Mouse (Mus musculus) thymus, adult 2 months (tissue): ENCODE data around the gene Rasip1. TPM values are rescaled to one million over a fixed set of nuclear protein-coding genes. Genes with fewer than 3 reads are reported as not detected.
"Not testable (repeated sequence)": the region's sequence is repeated elsewhere in the genome, so short reads cannot be mapped to it uniquely, and the experiment has no call there.

Experiments
- DNase-seq: peaks from one replicate; pipeline ENCODE4 v3.0.0; 2021
- H3K27ac ChIP-seq: fragments of 200-500 bp; 2 replicates; pipeline ENCODE4 v1.5.1; 2012; ENCODE audit warnings: low read length, control low read depth; ENCODE audit not compliant: control insufficient read depth, insufficient read depth
- H3K27me3 ChIP-seq: fragments of 200-500 bp; 2 replicates; pipeline ENCODE4 v1.6.1; 2012; ENCODE audit warnings: mild to moderate bottlenecking, low read length, moderate library complexity, mixed read lengths; ENCODE audit not compliant: control insufficient read depth, insufficient read depth
- H3K36me3 ChIP-seq: fragments of 200-500 bp; 2 replicates; pipeline ENCODE4 v1.6.1; 2012; ENCODE audit warnings: mild to moderate bottlenecking, low read length, moderate library complexity; ENCODE audit not compliant: control insufficient read depth, insufficient read depth
- H3K4me1 ChIP-seq: fragments of 200-500 bp; replicated peaks from 2 replicates; pipeline ENCODE4 v1.6.1; 2012; ENCODE audit warnings: low read length; ENCODE audit not compliant: control insufficient read depth, insufficient read depth
- H3K4me3 ChIP-seq: fragments of 200-500 bp; 2 replicates; pipeline ENCODE4 v1.5.1; 2012; ENCODE audit warnings: mild to moderate bottlenecking, low read length, control low read depth, moderate library complexity; ENCODE audit not compliant: control insufficient read depth, insufficient read depth
- CTCF ChIP-seq: fragments of 200-500 bp; IDR thresholded peaks from 2 replicates; pipeline ENCODE4 v1.5.1; 2012; ENCODE audit warnings: mild to moderate bottlenecking, control low read depth, low read length, moderate library complexity, borderline replicate concordance; ENCODE audit not compliant: control insufficient read depth, poor library complexity, insufficient read depth; ENCODE audit errors: extremely low read depth
- POLR2A ChIP-seq: fragments of 200-500 bp; IDR thresholded peaks from 2 replicates; pipeline ENCODE4 v1.6.1; 2012; ENCODE audit warnings: mild to moderate bottlenecking, low read length, control low read depth, moderate library complexity; ENCODE audit not compliant: control insufficient read depth, poor library complexity, insufficient read depth; ENCODE audit errors: extremely low read depth
- WGBS: fragments of 180-500 bp; shearing (Covaris S2); methylation state at CpG from one replicate; pipeline ENCODE4 v1.1.7; 2018; 5-methylcytosine and 5-hydroxymethylcytosine counted together
- polyA plus RNA-seq: library from polyadenylated mRNA; depleted of rRNA; stranded (reverse); fragments of >200 nt; gene quantifications from 2 replicates; pipeline ENCODE4 v1.2.3, GENCODE M21; 2012

The Rasip1 gene
- polyA plus RNA-seq, 1 experiment, result 8.6 TPM

- H3K27ac ChIP-seq, result no peak overlapping the region
- TF ChIP-seq CTCF, result no peak
- DNase-seq, result no peak
- no peaks in the 10 kb centered on the region for H3K27me3 ChIP-seq
- H3K4me1 ChIP-seq, result peaks cover 4% of the 10 kb centered on the region
- H3K36me3 ChIP-seq, result no peaks in the 10 kb centered on the region
- WGBS, result 90% methylated on average over 8 of the region's 8 CpGs
- H3K4me3 ChIP-seq, result no peak overlapping the region
These were observed 22.1 kb downstream of the Rasip1 start for GRCm38 (mm10) chr7:45649351-45649750.

GRCm38 (mm10) chr7:45650484-45650883, 23.2 kb downstream of the Rasip1 start:
- DNase-seq, H3K27me3 ChIP-seq, H3K36me3 ChIP-seq, H3K4me3 ChIP-seq, H3K4me1 ChIP-seq, H3K27ac ChIP-seq: not testable (repeated sequence)
- WGBS, result 95% methylated on average over 20 of the region's 20 CpGs

- H3K4me3 ChIP-seq, result no peak overlapping the region
- H3K27me3 ChIP-seq, result no peaks in the 10 kb centered on the region
- no peak overlapping the region for H3K27ac ChIP-seq
- no peak for DNase-seq
- TF ChIP-seq POLR2A, result no peak
- TF ChIP-seq CTCF, result no peak
- H3K4me1 ChIP-seq, result no peaks in the 10 kb centered on the region
- no peaks in the 10 kb centered on the region for H3K36me3 ChIP-seq
- 75% methylated on average over 17 of the region's 17 CpGs for WGBS
These were observed 27.2 kb downstream of the Rasip1 start for GRCm38 (mm10) chr7:45654424-45655047.

- 65% methylated on average over 11 of the region's 11 CpGs for WGBS
- Histone ChIP-seq H3K27ac (no peak overlapping the region), H3K27me3 (no peaks in the 10 kb centered on the region), H3K4me3 (no peak overlapping the region), H3K4me1 (no peaks in the 10 kb centered on the region), H3K36me3 (no peaks in the 10 kb centered on the region)
- no peak for DNase-seq
- TF ChIP-seq CTCF (no peak), POLR2A (no peak)
These were observed 33.6 kb downstream of the Rasip1 start for GRCm38 (mm10) chr7:45660746-45661478.

- H3K36me3 ChIP-seq, H3K27me3 ChIP-seq, H3K4me1 ChIP-seq, H3K27ac ChIP-seq, DNase-seq, H3K4me3 ChIP-seq: not testable (repeated sequence)
- WGBS, result 94% methylated on average over 6 of the region's 6 CpGs
These were observed 34.4 kb downstream of the Rasip1 start for GRCm38 (mm10) chr7:45661702-45662101.

GRCm38 (mm10) chr7:45665303-45666138, 38.2 kb downstream of the Rasip1 start:
- Histone ChIP-seq H3K4me1 (no peaks in the 10 kb centered on the region), H3K4me3 (no peak overlapping the region)
- WGBS, result 78% methylated on average over 13 of the region's 13 CpGs

GRCm38 (mm10) chr7:45666161-45666560, 38.9 kb downstream of the Rasip1 start, which contains the start of gene Fut2:
TSS of gene Fut2 (minus strand) at chr7:45666394.
- no peak for DNase-seq
- WGBS, result 83% methylated on average over 7 of the region's 7 CpGs
- TF ChIP-seq CTCF (no peak), POLR2A (no peak)
- H3K4me3 ChIP-seq, result no peak within 1 kb of the TSS
- no peak within 1 kb of the TSS for H3K27ac ChIP-seq
- H3K4me1 ChIP-seq, result no peaks in the 10 kb centered on the region
- no peaks in the 10 kb centered on the region for H3K27me3 ChIP-seq
- H3K36me3 ChIP-seq, result no peaks in the 10 kb centered on the region

More at GRCm38 (mm10) chr7:45665303-45666138, 38.2 kb downstream of the Rasip1 start:
- Histone ChIP-seq H3K36me3 (no peaks in the 10 kb centered on the region), H3K27ac (no peak overlapping the region), H3K27me3 (no peaks in the 10 kb centered on the region)
- DNase-seq, result no peak
- TF ChIP-seq POLR2A (no peak), CTCF (no peak)
